Mouse (Mus musculus) kidney, embryonic 14.5 days (tissue): ENCODE results near the gene Gnao1. TPM values are rescaled to one million over a fixed set of nuclear protein-coding genes. Genes with fewer than 3 reads are reported as not detected.
A peak's percentile ranks its signal among the peaks of the same experiment; 100 is the strongest.

Source experiments
- ATAC-seq: fragments of 200-750 bp; cut with Nextera tagmentation; 2 replicates; pipeline ENCODE4 v1.8.0; 2017; ENCODE audit warnings: moderate number of reproducible peaks, mild to moderate bottlenecking, moderate TSS enrichment, moderate library complexity; ENCODE audit not compliant: low FRiP score, low TSS enrichment
- H3K27ac ChIP-seq: fragments of 300-500 bp; sonication (generic); 2 replicates; pipeline ENCODE4 v1.5.1; 2014; ENCODE audit warnings: low read depth, mild to moderate bottlenecking, low read length, moderate library complexity, mixed read lengths
- H3K27me3 ChIP-seq: fragments of 300-500 bp; sonication (generic); 2 replicates; pipeline ENCODE4 v1.6.1; 2014; ENCODE audit warnings: mild to moderate bottlenecking, low read length; ENCODE audit not compliant: control insufficient read depth, insufficient read depth
- H3K36me3 ChIP-seq: fragments of 300-500 bp; sonication (generic); 2 replicates; pipeline ENCODE4 v1.6.1; 2014; ENCODE audit warnings: low read length, mixed read lengths; ENCODE audit not compliant: control insufficient read depth, insufficient read depth
- H3K4me1 ChIP-seq: fragments of 300-500 bp; sonication (generic); 2 replicates; pipeline ENCODE4 v1.6.1; 2014; ENCODE audit warnings: low read length, mixed read lengths; ENCODE audit not compliant: control insufficient read depth, insufficient read depth
- H3K4me2 ChIP-seq: fragments of 300-500 bp; sonication (generic); replicated peaks from 2 replicates; pipeline ENCODE4 v1.6.1; 2014; ENCODE audit warnings: low read depth, mild to moderate bottlenecking, low read length
- H3K4me3 ChIP-seq: fragments of 300-500 bp; sonication (generic); 2 replicates; pipeline ENCODE4 v1.5.1; 2014; ENCODE audit warnings: mild to moderate bottlenecking, low read length
- H3K9ac ChIP-seq: fragments of 300-500 bp; sonication (generic); 2 replicates; pipeline ENCODE4 v1.6.1; 2014; ENCODE audit warnings: low read depth, mild to moderate bottlenecking, low read length, moderate library complexity
- H3K9me3 ChIP-seq: fragments of 300-500 bp; sonication (generic); 2 replicates; pipeline ENCODE4 v1.6.1; 2016; ENCODE audit warnings: low read length; ENCODE audit not compliant: control insufficient read depth
- WGBS: fragments of 180-500 bp; shearing (Covaris S2); extraction: QIAGEN DNeasy Blood & Tissue Kit; methylation state at CpG from one replicate; pipeline ENCODE4 v1.1.7; 2014; 5-methylcytosine and 5-hydroxymethylcytosine counted together
- polyA plus RNA-seq: library from polyadenylated mRNA; unstranded; fragments of >200 nt; fragmentation: Nextera tagmentation; extraction: Ambion mirVana; gene quantifications from 2 replicates; pipeline ENCODE4 v1.2.1, GENCODE M21; 2014

Gnao1 gene
- polyA plus RNA-seq, 1 experiment from 2014 or later, result 1.9 TPM

DNA sequence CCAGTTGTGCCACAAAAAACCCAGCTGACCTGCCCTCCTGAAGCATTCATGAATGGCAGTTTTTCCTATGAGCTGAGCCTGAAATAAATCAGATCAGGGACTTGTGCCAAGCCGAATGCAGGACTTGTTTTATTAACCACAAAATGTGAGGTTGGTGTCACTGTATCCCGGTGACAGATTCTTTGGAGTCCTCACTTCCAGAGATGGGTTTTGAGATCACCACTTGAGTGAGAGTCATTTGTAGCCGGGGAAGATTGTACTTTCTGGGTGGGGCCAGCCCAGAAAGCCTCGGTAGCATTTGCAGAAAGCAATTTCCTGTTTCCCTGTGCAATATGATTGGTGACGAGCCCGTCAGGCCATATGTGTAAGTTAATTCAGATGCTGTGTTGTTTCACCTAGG is 4.5 kb downstream of the Gnao1 start:
- Histone ChIP-seq H3K9me3 (no peaks in the 10 kb centered on the region), H3K4me1 (no peaks in the 10 kb centered on the region), H3K4me2 (no peak overlapping the region), H3K9ac (no peak overlapping the region), H3K27ac (no peak overlapping the region), H3K27me3 (peaks cover 26% of the 10 kb centered on the region), H3K4me3 (no peak overlapping the region), H3K36me3 (no peaks in the 10 kb centered on the region)
- WGBS, result 62% methylated on average over 6 of the region's 6 CpGs
- ATAC-seq, result no peak

DNA sequence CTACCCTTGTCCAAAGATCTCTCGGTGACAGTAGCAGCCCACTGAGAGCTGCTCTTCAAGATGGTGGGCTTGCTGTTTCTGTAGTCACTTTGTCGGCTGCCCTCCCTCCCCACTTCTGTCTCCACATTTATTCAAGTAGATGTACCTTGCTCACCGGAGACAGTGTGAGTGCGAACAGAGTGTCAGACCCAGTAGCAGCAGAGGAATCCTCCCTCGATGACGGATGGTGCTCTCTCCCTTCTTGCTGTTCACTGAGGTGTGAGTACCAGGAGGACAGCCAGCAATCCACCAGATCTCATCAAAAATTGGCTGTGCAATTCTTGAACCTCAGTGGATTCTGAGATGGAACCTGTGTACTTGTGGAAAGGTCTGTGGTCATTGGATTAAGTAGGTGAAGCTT is 6.5 kb downstream of the Gnao1 start:
- no peak overlapping the region for H3K4me3 ChIP-seq
- H3K9me3 ChIP-seq, result no peaks in the 10 kb centered on the region
- H3K36me3 ChIP-seq, result no peaks in the 10 kb centered on the region
- H3K9ac ChIP-seq, result no peak overlapping the region
- no peak overlapping the region for H3K27ac ChIP-seq
- H3K4me1 ChIP-seq, result no peaks in the 10 kb centered on the region
- no peak for ATAC-seq
- H3K27me3 ChIP-seq, result peaks cover 19% of the 10 kb centered on the region
- H3K4me2 ChIP-seq, result no peak overlapping the region
- 70% methylated on average over 6 of the region's 6 CpGs for WGBS

DNA sequence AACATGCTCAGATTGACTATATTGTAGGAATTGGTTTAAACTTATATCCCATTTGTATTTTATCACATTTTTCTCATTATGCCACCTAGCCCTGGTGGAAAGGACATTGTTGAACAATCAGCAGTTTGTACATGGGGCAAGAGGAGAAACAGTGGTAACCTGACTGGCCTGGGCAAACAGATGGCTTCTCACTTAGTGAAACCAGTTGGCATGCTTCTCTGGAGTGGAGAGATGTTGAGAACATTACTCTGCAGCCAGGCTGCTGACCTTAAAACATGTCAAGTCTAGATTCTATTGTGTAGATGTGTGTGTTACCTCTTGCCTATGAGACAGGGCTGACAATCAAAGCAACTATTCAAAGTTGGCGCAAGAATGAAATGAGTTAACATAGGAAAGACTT is 7.6 kb downstream of the Gnao1 start:
- H3K36me3 ChIP-seq, result no peaks in the 10 kb centered on the region
- no peak overlapping the region for H3K4me2 ChIP-seq
- no peak overlapping the region for H3K27ac ChIP-seq
- H3K4me1 ChIP-seq, result no peaks in the 10 kb centered on the region
- 100% methylated on average over 1 of the region's 1 CpGs for WGBS
- peaks cover 8% of the 10 kb centered on the region for H3K27me3 ChIP-seq
- no peak overlapping the region for H3K9ac ChIP-seq
- H3K4me3 ChIP-seq, result no peak overlapping the region
- ATAC-seq, result no peak
- H3K9me3 ChIP-seq, result no peaks in the 10 kb centered on the region

DNA sequence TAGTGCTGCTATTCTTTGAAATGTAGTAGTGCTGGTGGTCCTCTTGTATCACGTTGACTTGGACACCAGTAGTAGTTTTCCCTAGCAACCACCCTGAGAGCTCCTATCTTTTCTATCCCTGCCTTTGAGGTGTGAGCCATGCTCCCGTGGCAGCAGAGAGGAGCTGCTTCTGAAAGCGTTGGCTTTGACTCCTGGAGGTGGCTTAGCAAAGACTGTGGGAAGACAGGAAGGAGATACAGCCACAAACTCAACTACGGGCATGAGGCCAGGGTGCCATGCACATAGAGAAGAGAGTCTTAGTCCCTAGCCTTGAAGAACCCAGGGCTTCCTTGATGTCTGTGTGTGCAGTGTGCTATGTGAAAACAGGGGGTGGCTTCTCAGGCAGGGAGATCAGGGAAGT is 10.2 kb downstream of the Gnao1 start:
- H3K4me2 ChIP-seq, result no peak overlapping the region
- H3K9ac ChIP-seq, result no peak overlapping the region
- no peaks in the 10 kb centered on the region for H3K27me3 ChIP-seq
- H3K9me3 ChIP-seq, result no peaks in the 10 kb centered on the region
- no peak overlapping the region for H3K27ac ChIP-seq
- no peaks in the 10 kb centered on the region for H3K4me1 ChIP-seq
- H3K4me3 ChIP-seq, result no peak overlapping the region
- WGBS, result 77% methylated on average over 4 of the region's 4 CpGs
- no peak for ATAC-seq
- H3K36me3 ChIP-seq, result no peaks in the 10 kb centered on the region

DNA sequence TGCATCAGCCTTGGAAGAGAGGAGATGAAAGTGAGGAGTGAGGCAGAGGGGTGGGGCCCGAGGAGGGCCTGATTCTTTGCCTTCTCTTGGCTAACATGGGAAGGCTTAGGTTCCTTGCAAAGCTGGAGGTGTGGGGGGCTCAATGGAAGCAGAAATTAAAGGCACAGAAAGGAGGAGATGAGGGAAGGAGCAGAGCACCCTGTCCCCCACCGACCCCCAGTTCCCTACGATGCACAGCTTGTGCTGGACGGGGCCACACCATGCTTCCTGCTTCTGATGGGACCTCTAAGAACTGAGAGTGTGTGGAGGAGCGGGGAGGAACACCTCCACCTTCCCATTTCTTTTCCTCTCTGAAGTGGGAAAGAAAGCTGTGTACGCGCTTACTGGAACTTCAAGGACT is 11.6 kb downstream of the Gnao1 start:
- WGBS, result 91% methylated on average over 7 of the region's 7 CpGs
- no peaks in the 10 kb centered on the region for H3K9me3 ChIP-seq

DNA sequence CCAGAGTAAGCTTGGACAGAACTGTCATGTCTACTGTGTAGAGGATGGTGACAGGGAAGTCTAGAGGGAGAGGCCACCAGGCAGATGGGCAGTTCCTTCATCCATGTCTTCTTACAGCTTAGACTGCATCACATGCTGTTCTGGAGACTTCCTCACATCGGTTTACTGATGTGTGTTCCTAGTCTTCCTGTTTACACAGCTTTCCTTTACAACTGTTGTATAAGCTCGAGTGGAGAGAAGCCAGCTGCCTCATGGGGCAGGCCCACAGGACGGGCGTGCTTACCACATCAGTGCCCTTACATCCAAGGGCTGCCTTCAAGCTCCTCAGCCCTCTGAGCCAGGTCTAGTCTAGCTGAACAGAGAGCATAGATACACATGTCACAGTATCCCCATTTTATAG is 15.6 kb downstream of the Gnao1 start:
- Histone ChIP-seq H3K27me3 (no peaks in the 10 kb centered on the region), H3K9me3 (no peaks in the 10 kb centered on the region), H3K9ac (no peak overlapping the region), H3K27ac (no peak overlapping the region), H3K4me1 (no peaks in the 10 kb centered on the region), H3K36me3 (no peaks in the 10 kb centered on the region), H3K4me2 (no peak overlapping the region), H3K4me3 (no peak overlapping the region)
- 56% methylated on average over 4 of the region's 4 CpGs for WGBS
- no peak for ATAC-seq

More for the DNA sequence above, 11.6 kb downstream of the Gnao1 start:
- ATAC-seq, result no peak
- Histone ChIP-seq H3K9ac (no peak overlapping the region), H3K4me2 (no peak overlapping the region), H3K36me3 (no peaks in the 10 kb centered on the region), H3K4me3 (no peak overlapping the region), H3K27me3 (no peaks in the 10 kb centered on the region), H3K4me1 (no peaks in the 10 kb centered on the region), H3K27ac (no peak overlapping the region)

DNA sequence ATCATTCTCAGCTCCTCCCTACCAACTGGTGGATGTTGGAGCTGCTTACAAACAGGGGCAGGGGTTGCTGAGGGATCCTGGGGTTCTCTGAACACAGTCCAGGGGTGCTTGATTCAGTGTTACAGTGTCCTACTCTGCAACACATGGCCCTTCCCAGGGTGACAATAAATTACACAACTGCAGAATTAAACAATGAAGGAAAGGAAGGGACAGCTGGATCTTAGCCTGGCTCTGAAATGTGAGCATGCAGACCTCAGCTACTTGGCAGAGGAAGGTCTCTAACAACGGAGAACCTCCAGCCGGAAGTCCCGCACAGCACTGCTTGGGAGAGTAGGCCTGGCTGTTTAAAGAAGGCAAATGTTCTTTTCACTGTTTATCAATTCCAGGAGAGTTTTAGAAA is 20.9 kb downstream of the Gnao1 start:
- H3K4me3 ChIP-seq, result no peak overlapping the region
- WGBS, result 39% methylated on average over 3 of the region's 3 CpGs
- H3K9ac ChIP-seq, result no peak overlapping the region
- H3K27ac ChIP-seq, result peak overlapping the region; percentile 3; the same call in 1 of the 2 replicates
- H3K4me1 ChIP-seq, result no peaks in the 10 kb centered on the region
- no peaks in the 10 kb centered on the region for H3K27me3 ChIP-seq
- H3K9me3 ChIP-seq, result no peaks in the 10 kb centered on the region
- H3K36me3 ChIP-seq, result no peaks in the 10 kb centered on the region
- peak; percentile 32; the same call in 1 of the 2 replicates for ATAC-seq
- H3K4me2 ChIP-seq, result no peak overlapping the region

DNA sequence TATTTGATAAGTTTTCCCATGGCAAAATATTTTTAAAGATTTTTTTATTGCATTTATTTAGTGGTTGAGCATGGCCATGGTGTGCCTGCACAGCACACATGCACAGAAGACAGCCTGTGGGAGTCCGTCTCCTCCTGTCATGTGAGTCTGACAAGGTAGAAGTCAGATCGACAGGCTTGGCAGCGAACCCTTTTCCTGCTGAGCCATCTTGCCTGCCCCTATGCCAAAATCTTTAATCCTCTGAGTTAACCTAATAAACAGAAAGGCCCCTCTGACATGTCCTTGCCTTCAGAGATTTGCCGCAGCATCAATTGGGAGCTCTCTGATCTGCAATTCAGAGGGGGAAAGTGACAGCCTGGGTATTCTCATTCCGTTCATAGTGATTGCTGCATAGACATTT is 26.0 kb downstream of the Gnao1 start:
- no peak overlapping the region for H3K4me3 ChIP-seq
- no peaks in the 10 kb centered on the region for H3K36me3 ChIP-seq
- WGBS, result 79% methylated on average over 5 of the region's 5 CpGs
- H3K27me3 ChIP-seq, result no peaks in the 10 kb centered on the region
- H3K9ac ChIP-seq, result no peak overlapping the region
- ATAC-seq, result no peak
- H3K4me2 ChIP-seq, result no peak overlapping the region
- H3K27ac ChIP-seq, result no peak overlapping the region
- 0 out of 2 replicates have a peak, but pooled peaks cover 2% of the 10 kb centered on the region for H3K4me1 ChIP-seq
- no peaks in the 10 kb centered on the region for H3K9me3 ChIP-seq

DNA sequence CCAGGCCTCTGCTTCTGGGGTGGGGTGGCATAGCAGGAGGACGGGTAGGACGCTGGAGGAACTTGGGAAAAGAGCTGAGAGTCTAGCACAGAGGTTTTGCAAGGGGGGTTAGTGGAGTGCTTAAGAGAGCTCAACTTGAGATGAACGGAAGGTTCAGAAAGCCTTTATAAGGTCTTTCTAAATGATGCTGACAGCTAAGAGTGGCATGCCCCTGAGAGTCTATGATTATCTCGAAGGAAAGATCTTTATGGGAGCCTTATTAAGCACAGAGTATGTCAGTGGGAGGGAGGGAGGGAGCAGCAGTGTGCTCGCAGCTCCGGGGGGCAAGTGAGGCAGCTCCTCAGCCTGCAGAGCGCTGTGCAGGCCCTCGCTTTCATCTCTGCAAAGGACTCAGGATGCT is 29.3 kb downstream of the Gnao1 start:
- WGBS, result 34% methylated on average over 8 of the region's 8 CpGs
- Histone ChIP-seq H3K27me3 (no peaks in the 10 kb centered on the region), H3K4me3 (no peak overlapping the region), H3K4me1 (0 out of 2 replicates have a peak, but pooled peaks cover 8% of the 10 kb centered on the region), H3K27ac (no peak overlapping the region), H3K36me3 (no peaks in the 10 kb centered on the region), H3K4me2 (no peak overlapping the region), H3K9ac (no peak overlapping the region), H3K9me3 (no peaks in the 10 kb centered on the region)
- ATAC-seq, result no peak
